In the genomic region with DNA sequence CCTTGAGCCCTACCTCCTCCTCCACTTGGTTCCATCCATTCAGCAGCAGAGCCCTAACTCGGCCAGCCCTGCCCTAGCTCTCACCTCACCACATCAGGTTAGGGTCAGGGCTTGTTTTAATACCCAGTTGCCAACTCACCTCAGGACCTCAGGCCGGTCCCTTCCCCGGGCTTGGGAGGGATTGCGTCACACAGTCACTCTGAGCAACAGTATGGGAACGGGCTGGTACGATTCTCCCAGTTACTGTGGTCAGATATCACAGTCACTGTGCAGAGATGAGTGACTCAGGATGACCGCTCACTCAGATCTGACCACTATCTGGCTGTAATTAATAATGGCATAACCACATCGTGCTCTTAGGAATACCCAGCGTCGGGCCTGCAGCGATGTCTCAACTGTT, we compare ENCODE assay signal across 14 mouse cellular contexts. TPM values are rescaled to one million over a fixed set of nuclear protein-coding genes. Genes with fewer than 3 reads are reported as not detected.
DNase-seq lines count a peak whose midpoint lies in the region; ATAC-seq lines count a peak whose summit lies in the region.
"Had no signal": no experiment of that assay in that cellular context is flagged by ENCODE, and none has a peak within 500 bp of the region (broad histone marks: within the 10 kb centered on the region; RNA-seq: fewer than 3 reads in every experiment).

No protein-coding gene starts in this region.

- no peaks in the 10 kb centered on the region for H3K27me3 ChIP-seq in hindbrain, embryonic 10.5 days (ENCODE audit: insufficient read depth, poor library complexity, severe bottlenecking)
- H3K27me3 ChIP-seq in hindbrain, embryonic 14.5 days (ENCODE audit: control insufficient read depth, insufficient read depth, low read length) = no peaks in the 10 kb centered on the region
- no peaks in the 10 kb centered on the region for H3K27me3 ChIP-seq in neural tube, embryonic 15.5 days (replicated peaks)
- H3K27me3 ChIP-seq: forebrain, embryonic 15.5 days; stomach, embryonic 15.5 days had no signal

- WGBS in hindbrain, embryonic 10.5 days = 89% methylated on average over 11 of the region's 11 CpGs
- 90% methylated on average over 11 of the region's 11 CpGs for WGBS in hindbrain, embryonic 14.5 days
- WGBS in neural tube, embryonic 15.5 days = 92% methylated on average over 11 of the region's 11 CpGs

- no peak overlapping the region for H3K9ac ChIP-seq in hindbrain, embryonic 14.5 days
- H3K9ac ChIP-seq in neural tube, embryonic 15.5 days (replicated peaks) = no peak overlapping the region
- H3K9ac ChIP-seq: forebrain, embryonic 15.5 days; liver, embryonic 14.5 days; stomach, embryonic 15.5 days had no signal

- DNase-seq in adrenal gland, adult (ENCODE audit: inconsistent age in 2 of 2, low spot score in 1 of 2) = peak; percentile 76 to 80
- no peak for DNase-seq in adrenal gland, postnatal 4 days (ENCODE audit: low spot score in 2 of 2)
- DNase-seq in hindbrain, embryonic 10.5 days (ENCODE audit: low spot score) = no peak
- DNase-seq in hindbrain, embryonic 14.5 days (ENCODE audit: low spot score) = no peak
- peak; percentile 7 for DNase-seq in ovary, postnatal 36 days (ENCODE audit: low spot score)
- DNase-seq in ovary, adult 18-20 months (ENCODE audit: low spot score) = no peak
- no peak for DNase-seq in kidney, adult 18-20 months
- DNase-seq: cerebellum, postnatal 14 days; gastrocnemius, postnatal 14 days had no signal

- H3K4me1 ChIP-seq in hindbrain, embryonic 10.5 days (replicated peaks) = peaks cover 91% of the 10 kb centered on the region
- peaks cover 39% of the 10 kb centered on the region for H3K4me1 ChIP-seq in hindbrain, embryonic 14.5 days (replicated peaks; ENCODE audit: control insufficient read depth, insufficient read depth, low read length)
- peaks cover 62% of the 10 kb centered on the region for H3K4me1 ChIP-seq in neural tube, embryonic 15.5 days

- no peaks in the 10 kb centered on the region for H3K9me3 ChIP-seq in hindbrain, embryonic 10.5 days
- no peaks in the 10 kb centered on the region for H3K9me3 ChIP-seq in hindbrain, embryonic 14.5 days (ENCODE audit: control insufficient read depth, low read length)
- no peaks in the 10 kb centered on the region for H3K9me3 ChIP-seq in neural tube, embryonic 15.5 days (replicated peaks)
- H3K9me3 ChIP-seq: forebrain, embryonic 15.5 days; stomach, embryonic 15.5 days had no signal

- peaks cover 29% of the 10 kb centered on the region for H3K36me3 ChIP-seq in hindbrain, embryonic 10.5 days
- H3K36me3 ChIP-seq in hindbrain, embryonic 14.5 days (replicated peaks; ENCODE audit: control insufficient read depth, insufficient read depth) = no peaks in the 10 kb centered on the region
- H3K36me3 ChIP-seq in neural tube, embryonic 15.5 days = no peaks in the 10 kb centered on the region
- H3K36me3 ChIP-seq: forebrain, embryonic 15.5 days; stomach, embryonic 15.5 days had no signal

- H3K4me3 ChIP-seq in hindbrain, embryonic 10.5 days = no peak overlapping the region
- H3K4me3 ChIP-seq in hindbrain, embryonic 14.5 days (replicated peaks; ENCODE audit: low read length) = no peak overlapping the region
- H3K4me3 ChIP-seq in neural tube, embryonic 15.5 days (replicated peaks) = no peak overlapping the region
- H3K4me3 ChIP-seq: forebrain, embryonic 15.5 days; stomach, embryonic 15.5 days had no signal

- ATAC-seq in hindbrain, embryonic 14.5 days (ENCODE audit: low FRiP score) = no peak
- ATAC-seq in neural tube, embryonic 15.5 days (ENCODE audit: low FRiP score) = no peak
- ATAC-seq: activated CD4-positive, CD25-positive, alpha-beta regulatory T cell, adult 4 months; forebrain, embryonic 15.5 days had no signal

- no peak overlapping the region for H3K4me2 ChIP-seq in hindbrain, embryonic 14.5 days (replicated peaks)
- H3K4me2 ChIP-seq in neural tube, embryonic 15.5 days = no peak overlapping the region
- H3K4me2 ChIP-seq: forebrain, embryonic 15.5 days; stomach, embryonic 15.5 days had no signal

- 0 out of 2 replicates have a peak overlapping the region, but pooled peaks have one; percentile 63 for H3K27ac ChIP-seq in hindbrain, embryonic 10.5 days
- H3K27ac ChIP-seq in hindbrain, embryonic 14.5 days = no peak overlapping the region
- H3K27ac ChIP-seq in neural tube, embryonic 15.5 days (replicated peaks) = no peak overlapping the region
- H3K27ac ChIP-seq: forebrain, embryonic 15.5 days; liver, embryonic 14.5 days had no signal

RNA-seq across cellular contexts. Expression of a gene that starts 14.0 kb away (rescaled TPM):
- 10 to 100 TPM; 39.6 to 43.5 TPM for total RNA-seq in adrenal gland, postnatal 4 days (2021)
- 24.2 TPM in 2 replicates for polyA plus RNA-seq in hindbrain, embryonic 10.5 days (2016; fragmentation: Nextera tagmentation; extraction: Ambion mirVana)
- polyA plus RNA-seq in hindbrain, embryonic 14.5 days (2014; fragmentation: Nextera tagmentation; extraction: Ambion mirVana) = 7.3 and 9.0 TPM in 2 replicates
- 8.7 and 12.2 TPM in 2 replicates for polyA plus RNA-seq in neural tube, embryonic 15.5 days (2015; fragmentation: Nextera tagmentation; extraction: Ambion mirVana)

Comparison
In these comparisons a context has a peak if more than half of its experiments do, and no peak if none do; other contexts are left out.
1. DNase-seq: peak in adrenal gland, adult (2 of 2) and ovary, postnatal 36 days (single experiment); none in adrenal gland, postnatal 4 days (0 of 2), hindbrain, embryonic 10.5 days (single experiment), hindbrain, embryonic 14.5 days (single experiment), ovary, adult 18-20 months (single experiment) and kidney, adult 18-20 months (single experiment).